Mouse (Mus musculus) embryonic facial prominence, embryonic 13.5 days (tissue): ENCODE measurements around the gene Sohlh2. TPM values are rescaled to one million over a fixed set of nuclear protein-coding genes. Genes with fewer than 3 reads are reported as not detected.

Experiments used
- ATAC-seq: fragments of 200-750 bp; cut with Nextera tagmentation; 2 replicates; pipeline ENCODE4 v1.8.0; 2017; ENCODE audit warnings: low read depth; ENCODE audit not compliant: insufficient number of reproducible peaks, insufficient read depth, low FRiP score, low TSS enrichment
- H3K27ac ChIP-seq: fragments of 300-500 bp; sonication (generic); 2 replicates; pipeline ENCODE4 v1.5.1; 2015; ENCODE audit warnings: moderate library complexity, mild to moderate bottlenecking, inconsistent platforms
- H3K27me3 ChIP-seq: fragments of 300-500 bp; sonication (generic); 2 replicates; pipeline ENCODE4 v1.6.1; 2015; ENCODE audit warnings: mild to moderate bottlenecking, inconsistent platforms
- H3K36me3 ChIP-seq: fragments of 300-500 bp; sonication (generic); 2 replicates; pipeline ENCODE4 v1.6.1; 2015; ENCODE audit warnings: mild to moderate bottlenecking, inconsistent platforms
- H3K4me1 ChIP-seq: fragments of 300-500 bp; sonication (generic); 2 replicates; pipeline ENCODE4 v1.6.1; 2015; ENCODE audit warnings: inconsistent platforms
- H3K4me2 ChIP-seq: fragments of 300-500 bp; sonication (generic); 2 replicates; pipeline ENCODE4 v1.6.1; 2015; ENCODE audit warnings: moderate library complexity, mild to moderate bottlenecking, inconsistent platforms
- H3K4me3 ChIP-seq: fragments of 300-500 bp; sonication (generic); 2 replicates; pipeline ENCODE4 v1.5.1; 2015; ENCODE audit warnings: mild to moderate bottlenecking, inconsistent platforms
- H3K9ac ChIP-seq: fragments of 300-500 bp; sonication (generic); 2 replicates; pipeline ENCODE4 v1.6.1; 2015; ENCODE audit warnings: mild to moderate bottlenecking, inconsistent platforms
- H3K9me3 ChIP-seq: fragments of 300-500 bp; sonication (generic); 2 replicates; pipeline ENCODE4 v1.6.1; 2016; ENCODE audit warnings: inconsistent platforms
- WGBS: fragments of 180-500 bp; shearing (Covaris S2); methylation state at CpG from one replicate; pipeline ENCODE4 v1.1.7; 2015; ENCODE audit warnings: mixed read lengths; 5-methylcytosine and 5-hydroxymethylcytosine counted together
- microRNA-seq: library from miRNA; unstranded; fragments of <30 nt; microRNA quantifications from one replicate; pipeline ENCODE4, GENCODE M21; 2016
- polyA plus RNA-seq: library from polyadenylated mRNA; unstranded; fragments of >200 nt; fragmentation: Nextera tagmentation; extraction: Ambion mirVana; gene quantifications from 2 replicates; pipeline ENCODE4 v1.2.1, GENCODE M21; 2015

Sohlh2 gene
- polyA plus RNA-seq, 1 experiment from 2014 or later = not detected

DNA sequence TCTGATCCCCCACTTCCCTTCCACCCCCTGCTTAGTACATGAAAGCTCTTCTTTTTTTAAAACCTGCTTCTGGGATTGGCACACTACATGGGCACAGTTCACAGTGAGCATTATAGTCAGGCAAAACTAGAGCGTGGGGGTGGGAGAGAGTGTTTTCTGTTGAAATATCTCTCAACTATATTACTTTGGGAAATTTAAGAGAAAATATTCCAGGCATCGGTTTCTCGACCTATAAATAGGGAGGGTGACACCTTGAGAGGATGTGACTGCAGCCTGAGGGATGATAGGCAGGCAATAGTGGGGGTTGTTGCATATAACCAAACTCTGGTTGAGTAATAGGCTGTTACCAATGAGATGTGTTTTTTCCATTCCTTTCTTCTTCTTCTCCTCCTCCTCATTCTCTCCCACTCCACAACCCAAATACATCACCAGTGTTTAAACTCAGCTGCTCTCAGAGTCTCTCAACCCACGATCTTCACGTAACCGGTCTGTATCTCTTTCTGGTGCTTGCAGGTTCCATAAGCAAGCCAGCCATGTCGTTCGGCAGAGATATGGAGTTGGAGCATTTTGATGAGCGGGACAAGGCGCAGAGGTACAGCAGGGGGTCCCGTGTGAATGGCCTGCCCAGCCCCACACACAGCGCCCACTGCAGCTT lies 64.9 kb downstream of the Sohlh2 start:
- Histone ChIP-seq H3K9me3 (no peaks in the 10 kb centered on the region), H3K27me3 (0 out of 2 replicates have a peak, but pooled peaks cover 3% of the 10 kb centered on the region), H3K4me3 (no peak overlapping the region), H3K36me3 (peaks cover 9% of the 10 kb centered on the region; the same call in 1 of the 2 replicates), H3K4me2 (no peak overlapping the region), H3K9ac (no peak overlapping the region), H3K4me1 (peaks cover 24% of the 10 kb centered on the region), H3K27ac (no peak overlapping the region)
- 87% methylated on average over 12 of the region's 12 CpGs for WGBS
- ATAC-seq = no peak

DNA sequence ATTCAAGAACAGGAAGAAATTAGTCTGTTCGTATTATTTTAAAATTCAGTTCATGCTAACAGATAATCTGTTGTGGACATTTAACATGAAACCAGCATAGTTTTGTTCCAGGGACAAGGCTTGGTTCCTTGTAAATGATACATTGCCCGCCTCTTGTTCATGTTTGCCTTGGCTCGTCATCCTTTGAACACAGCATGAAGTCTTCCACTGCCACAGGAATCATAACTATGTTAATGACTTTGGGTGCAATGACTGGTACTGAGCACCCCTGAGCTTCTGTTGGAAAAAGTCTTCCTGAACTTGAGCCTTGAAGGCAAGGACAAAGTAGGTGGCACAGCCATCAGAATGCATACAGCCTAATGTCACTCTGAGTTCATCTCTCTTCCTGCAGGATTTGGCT lies 66.2 kb downstream of the Sohlh2 start:
- WGBS = 82% methylated on average over 3 of the region's 3 CpGs
- Histone ChIP-seq H3K36me3 (peaks cover 12% of the 10 kb centered on the region; the same call in 1 of the 2 replicates), H3K27ac (no peak overlapping the region), H3K27me3 (0 out of 2 replicates have a peak, but pooled peaks cover 3% of the 10 kb centered on the region), H3K9me3 (no peaks in the 10 kb centered on the region), H3K4me1 (peaks cover 16% of the 10 kb centered on the region), H3K9ac (no peak overlapping the region), H3K4me3 (no peak overlapping the region), H3K4me2 (no peak overlapping the region)
- no peak for ATAC-seq

DNA sequence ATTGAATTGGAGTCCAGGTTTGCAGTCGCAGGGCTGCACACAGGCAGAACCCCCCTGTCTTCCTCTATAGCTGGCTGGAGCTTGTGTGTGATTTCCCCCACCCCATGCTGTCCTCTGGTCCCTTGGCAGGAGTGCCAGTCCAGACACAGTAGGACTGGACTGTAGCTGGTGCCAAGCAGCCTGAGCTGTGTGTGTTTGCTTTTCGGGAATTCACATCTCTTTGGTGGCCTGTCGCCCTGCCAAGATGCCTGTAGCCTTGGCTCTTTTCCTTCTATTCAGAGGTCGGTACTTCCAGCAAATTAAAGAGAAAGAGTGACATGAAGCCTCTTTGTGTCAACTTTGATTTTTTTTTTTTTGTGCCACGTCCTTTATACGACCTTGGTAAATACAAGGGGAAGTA lies 66.7 kb downstream of the Sohlh2 start:
- 77% methylated on average over 6 of the region's 6 CpGs for WGBS
- no peak for ATAC-seq
- peaks cover 15% of the 10 kb centered on the region; the same call in 1 of the 2 replicates for H3K36me3 ChIP-seq

DNA sequence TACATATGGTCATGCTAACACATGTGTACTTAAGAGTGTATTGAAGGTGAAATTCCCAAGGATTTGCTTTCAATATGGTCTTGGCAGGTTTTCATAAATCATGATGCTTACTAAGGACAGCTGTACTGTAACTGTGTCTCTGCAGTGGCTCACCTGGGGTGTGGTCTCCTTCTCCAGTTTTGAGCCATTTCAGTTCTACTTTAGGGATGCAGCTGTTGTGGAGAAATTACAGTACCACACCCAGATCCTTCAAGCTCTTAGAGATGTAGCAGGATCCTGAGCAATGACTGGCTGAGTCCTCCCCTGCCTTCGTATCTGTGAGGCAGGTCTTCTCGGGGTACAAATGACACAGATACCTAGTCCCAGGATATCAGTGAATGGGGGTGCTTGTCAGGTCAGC lies 68.8 kb downstream of the Sohlh2 start:
- Histone ChIP-seq H3K4me3 (no peak overlapping the region), H3K27me3 (no peaks in the 10 kb centered on the region), H3K27ac (no peak overlapping the region), H3K9me3 (no peaks in the 10 kb centered on the region), H3K9ac (no peak overlapping the region), H3K36me3 (peaks cover 15% of the 10 kb centered on the region; the same call in 1 of the 2 replicates), H3K4me2 (no peak overlapping the region), H3K4me1 (0 out of 2 replicates have a peak, but pooled peaks cover 3% of the 10 kb centered on the region)
- ATAC-seq = no peak
- WGBS = 87% methylated on average over 2 of the region's 2 CpGs

More for the DNA sequence above, 66.7 kb downstream of the Sohlh2 start:
- H3K9ac ChIP-seq = no peak overlapping the region
- H3K27ac ChIP-seq = no peak overlapping the region
- H3K27me3 ChIP-seq = 0 out of 2 replicates have a peak, but pooled peaks cover 3% of the 10 kb centered on the region
- H3K4me2 ChIP-seq = no peak overlapping the region
- no peaks in the 10 kb centered on the region for H3K9me3 ChIP-seq
- no peak overlapping the region for H3K4me3 ChIP-seq
- peaks cover 11% of the 10 kb centered on the region for H3K4me1 ChIP-seq

Small RNA genes within 50 kb of the gene (microRNA-seq; reads per million reads assigned to microRNA genes)
- gene Gm22029 = not detected

Other genes with a start within 250 kb of the Sohlh2 start
- 1.7 and 3.0 TPM in 2 replicates for gene Ccna1, start 126.5 kb upstream of the Sohlh2 start, polyA plus RNA-seq
- gene Spg20, start 69.9 kb upstream of the Sohlh2 start, polyA plus RNA-seq = 78.5 and 85.3 TPM in 2 replicates
- 0.15 and 0.25 TPM in 2 replicates for gene Ccdc169, start 44.7 kb upstream of the Sohlh2 start, polyA plus RNA-seq
- 56.1 and 60.0 TPM in 2 replicates for gene Dclk1, start 60.3 kb downstream of the Sohlh2 start, polyA plus RNA-seq